27 mouse cellular contexts compared by ENCODE assay signal in genomic region chr1:56846358-56846757, GRCm38 (mm10).
A peak's percentile ranks its signal among the peaks of the same experiment; 100 is the strongest.
DNase-seq lines count a peak whose midpoint lies in the region; ATAC-seq and TF ChIP-seq lines count a peak whose summit lies in the region.
"Had no signal": no experiment of that assay in that cellular context is flagged by ENCODE, and none has a peak within 500 bp of the region (broad histone marks: within the 10 kb centered on the region; RNA-seq: fewer than 3 reads in every experiment).

No protein-coding gene starts in this region.

- 0 out of 2 replicates have a peak overlapping the region, but pooled peaks have one; percentile 28 for H3K27ac ChIP-seq in left cerebral cortex, adult 2 months
- H3K27ac ChIP-seq: embryonic facial prominence, embryonic 13.5 days; embryonic facial prominence, embryonic 15.5 days; forebrain, embryonic 10.5 days; forebrain, embryonic 12.5 days had no signal

- no peak for ATAC-seq in activated CD4-positive, CD25-positive, alpha-beta regulatory T cell, adult 4 months
- ATAC-seq: CD4-positive, CD25-positive, alpha-beta regulatory T cell, adult 4 months; forebrain, embryonic 14.5 days; forebrain, embryonic 16.5 days; Patski had no signal

- no peaks in the 10 kb centered on the region for H3K27me3 ChIP-seq in splenic B cell, adult 2 months (ENCODE audit: control insufficient read depth, insufficient read depth, low read length, poor library complexity, severe bottlenecking)
- H3K27me3 ChIP-seq: CH12.LX; embryonic facial prominence, embryonic 13.5 days; embryonic facial prominence, embryonic 15.5 days; forebrain, embryonic 12.5 days; Patski had no signal

- no peak overlapping the region for H3K4me3 ChIP-seq in left cerebral cortex, adult 2 months
- H3K4me3 ChIP-seq: embryonic facial prominence, embryonic 13.5 days; embryonic facial prominence, embryonic 15.5 days; erythroblast, embryonic 14.5 days; forebrain, embryonic 10.5 days; forebrain, embryonic 12.5 days had no signal

- intact Hi-C loops in heart, postnatal 14 days (cut with DNase I) = no loop called here
- intact Hi-C loops in left cerebral cortex, adult 2 months (cut with DNase I) = no loop called here

- no peaks in the 10 kb centered on the region for H3K36me3 ChIP-seq in splenic B cell, adult 2 months (ENCODE audit: control insufficient read depth, insufficient read depth, low read length, poor library complexity, severe bottlenecking)
- H3K36me3 ChIP-seq: embryonic facial prominence, embryonic 15.5 days; forebrain, embryonic 10.5 days; forebrain, embryonic 12.5 days; G1E had no signal

- no peak for TF ChIP-seq CTCF in left cerebral cortex, adult 2 months (IDR thresholded peaks at IDR 0.05)

- peak; percentile 85 for DNase-seq in heart, adult 11 months
- DNase-seq in heart, postnatal 14 days = no peak
- DNase-seq in left cerebral cortex, adult 2 months (ENCODE audit: extremely low spot score in 1 of 2, low spot score in 2 of 2) = no peak
- DNase-seq in left cerebral cortex, adult 11 months (ENCODE audit: low spot score) = no peak
- peak; percentile 10 for DNase-seq in splenic B cell, adult 2 months (ENCODE audit: low read depth, low spot score)
- DNase-seq: adrenal gland, adult 2 months; adrenal gland, postnatal 10 days; adrenal gland, postnatal 25 days; B cell, adult 2 months; cerebellum, adult 11-12 months; cerebellum, adult 2 months; cerebellum, adult 9-11 months; cerebellum, postnatal 14 days; cerebellum, postnatal 36 days; embryo, embryonic 11 days had no signal

Comparison
In these comparisons a context has a peak if more than half of its experiments do, and no peak if none do; other contexts are left out.
1. DNase-seq: peak in heart, adult 11 months (single experiment) and splenic B cell, adult 2 months (single experiment); none in heart, postnatal 14 days (0 of 2), left cerebral cortex, adult 2 months (0 of 2) and left cerebral cortex, adult 11 months (single experiment).